Mouse (Mus musculus) limb, embryonic 14.5 days (tissue): ENCODE measurements around the gene Hikeshi. TPM values are rescaled to one million over a fixed set of nuclear protein-coding genes. Genes with fewer than 3 reads are reported as not detected.

Source experiments
- ATAC-seq: fragments of 200-750 bp; cut with Nextera tagmentation; 2 replicates; pipeline ENCODE4 v1.8.0; 2017; ENCODE audit warnings: low read depth, moderate number of reproducible peaks, moderate TSS enrichment; ENCODE audit not compliant: low FRiP score
- DNase-seq: peaks from one replicate; pipeline ENCODE4 v3.0.0-alpha.2; 2015; ENCODE audit warnings: low spot score
- H3K27ac ChIP-seq: fragments of 300-500 bp; sonication (generic); replicated peaks from 2 replicates; pipeline ENCODE4 v1.5.1; 2014; ENCODE audit warnings: low read depth, mild to moderate bottlenecking, low read length, moderate library complexity, mixed read lengths
- H3K27me3 ChIP-seq: fragments of 300-500 bp; sonication (generic); 2 replicates; pipeline ENCODE4 v1.6.1; 2014; ENCODE audit warnings: low read length, mixed read lengths; ENCODE audit not compliant: control insufficient read depth, insufficient read depth
- H3K36me3 ChIP-seq: fragments of 300-500 bp; sonication (generic); 2 replicates; pipeline ENCODE4 v1.6.1; 2014; ENCODE audit warnings: mild to moderate bottlenecking, low read length, moderate library complexity, mixed read lengths; ENCODE audit not compliant: control insufficient read depth, insufficient read depth
- H3K4me1 ChIP-seq: fragments of 300-500 bp; sonication (generic); 2 replicates; pipeline ENCODE4 v1.6.1; 2014; ENCODE audit warnings: antibody characterized with exemption, low read length, mixed read lengths; ENCODE audit not compliant: control insufficient read depth, insufficient read depth
- H3K4me2 ChIP-seq: fragments of 300-500 bp; sonication (generic); replicated peaks from 2 replicates; pipeline ENCODE4 v1.6.1; 2014; ENCODE audit warnings: low read depth, mild to moderate bottlenecking, low read length, moderate library complexity; ENCODE audit not compliant: severe bottlenecking
- H3K4me3 ChIP-seq: fragments of 300-500 bp; sonication (generic); replicated peaks from 2 replicates; pipeline ENCODE4 v1.5.1; 2014; ENCODE audit warnings: low read length
- H3K9ac ChIP-seq: fragments of 300-500 bp; sonication (generic); 2 replicates; pipeline ENCODE4 v1.6.1; 2014; ENCODE audit warnings: mild to moderate bottlenecking, low read depth, low read length, moderate library complexity; ENCODE audit not compliant: severe bottlenecking
- H3K9me3 ChIP-seq: fragments of 300-500 bp; sonication (generic); 2 replicates; pipeline ENCODE4 v1.6.1; 2016; ENCODE audit warnings: low read length; ENCODE audit not compliant: control insufficient read depth
- POLR2A ChIP-seq: fragments of 200-500 bp; IDR thresholded peaks from 2 replicates; pipeline ENCODE4 v1.8.0; 2012; ENCODE audit warnings: inconsistent platforms, mild to moderate bottlenecking, moderate library complexity, borderline replicate concordance; ENCODE audit not compliant: insufficient read depth, insufficient read length; ENCODE audit errors: extremely low read depth
- WGBS: fragments of 180-500 bp; shearing (Covaris S2); extraction: QIAGEN DNeasy Blood & Tissue Kit; methylation state at CpG from one replicate; pipeline ENCODE4 v1.1.7; 2014; 5-methylcytosine and 5-hydroxymethylcytosine counted together
- polyA plus RNA-seq, 2 experiments: library from polyadenylated mRNA; depleted of rRNA in 1 of 2; stranded (reverse) in 1 of 2; unstranded in 1 of 2; fragments of >200 nt; fragmentation: Nextera tagmentation in 1 of 2; extraction: Ambion mirVana in 1 of 2; gene quantifications; 2 replicates each; pipeline versions ENCODE4 v1.2.1 to v1.2.3; 2012 to 2014

Gene Hikeshi
- polyA plus RNA-seq (2012; rRNA removed) (69.6 and 71.4 TPM in 2 replicates), polyA plus RNA-seq (2014; fragmentation: Nextera tagmentation; extraction: Ambion mirVana) (124 and 126 TPM in 2 replicates)

GRCm38 (mm10) chr7:89940571-89941463, at the start of gene Hikeshi:
Gene Hikeshi (minus strand): TSS chr7:89941204.
- H3K4me3 ChIP-seq = peak within 1 kb of the TSS; percentile 87
- peak within 1 kb of the TSS; percentile 69 for H3K4me2 ChIP-seq
- no peaks in the 10 kb centered on the region for H3K9me3 ChIP-seq
- H3K36me3 ChIP-seq = no peaks in the 10 kb centered on the region
- WGBS = under 1% methylated on average over 43 of the region's 45 CpGs
- H3K27ac ChIP-seq = peak within 1 kb of the TSS; percentile 67; the same call in 1 of the 2 replicates
- DNase-seq (peak; percentile 98), ATAC-seq (peak; percentile 99)
- 0 out of 2 replicates have a peak, but pooled peaks cover 5% of the 10 kb centered on the region for H3K4me1 ChIP-seq
- peak within 1 kb of the TSS; percentile 78 for H3K9ac ChIP-seq
- H3K27me3 ChIP-seq = no peaks in the 10 kb centered on the region
- peak; percentile 29; the same call in 1 of the 2 replicates for TF ChIP-seq POLR2A

GRCm38 (mm10) chr7:89984421-89984820, 43.4 kb upstream of the Hikeshi start:
- Histone ChIP-seq H3K4me1 (peaks cover 3% of the 10 kb centered on the region; the same call in 1 of the 2 replicates), H3K9ac (no peak overlapping the region), H3K4me2 (no peak overlapping the region), H3K4me3 (no peak overlapping the region), H3K27ac (no peak overlapping the region), H3K27me3 (no peaks in the 10 kb centered on the region), H3K36me3 (no peaks in the 10 kb centered on the region), H3K9me3 (no peaks in the 10 kb centered on the region)
- no peak for TF ChIP-seq POLR2A
- DNase-seq (no peak), ATAC-seq (no peak)

- no peak overlapping the region for H3K9ac ChIP-seq
- no peaks in the 10 kb centered on the region for H3K27me3 ChIP-seq
- no peak overlapping the region for H3K4me2 ChIP-seq
- DNase-seq (no peak), ATAC-seq (no peak)
- 95% methylated on average over 2 of the region's 2 CpGs for WGBS
- H3K36me3 ChIP-seq = no peaks in the 10 kb centered on the region
- H3K9me3 ChIP-seq = no peaks in the 10 kb centered on the region
- TF ChIP-seq POLR2A = no peak
- peaks cover 10% of the 10 kb centered on the region for H3K4me1 ChIP-seq
- no peak overlapping the region for H3K27ac ChIP-seq
- no peak overlapping the region for H3K4me3 ChIP-seq
Observed at GRCm38 (mm10) chr7:89983441-89983840, 42.4 kb upstream of the Hikeshi start.

GRCm38 (mm10) chr7:89981557-89981956, 40.6 kb upstream of the Hikeshi start:
- peaks cover 12% of the 10 kb centered on the region for H3K4me1 ChIP-seq
- H3K9me3 ChIP-seq = no peaks in the 10 kb centered on the region
- 10% methylated on average over 10 of the region's 10 CpGs for WGBS
- H3K36me3 ChIP-seq = peaks cover 5% of the 10 kb centered on the region; the same call in 1 of the 2 replicates
- H3K9ac ChIP-seq = peak overlapping the region; percentile 87
- H3K4me2 ChIP-seq = peak overlapping the region; percentile 68
- no peaks in the 10 kb centered on the region for H3K27me3 ChIP-seq
- TF ChIP-seq POLR2A = no peak
- peak overlapping the region; percentile 99 for H3K27ac ChIP-seq
- no peak for ATAC-seq
- peak overlapping the region; percentile 87 for H3K4me3 ChIP-seq
- no peak for DNase-seq

- H3K4me1 ChIP-seq = peaks cover 12% of the 10 kb centered on the region
- ATAC-seq = peak; percentile 89
- peak; percentile 96 for DNase-seq
- under 1% methylated on average over 65 of the region's 87 CpGs for WGBS
- H3K4me2 ChIP-seq = peak within 1 kb of the TSS; percentile 81
- H3K4me3 ChIP-seq = peak within 1 kb of the TSS; percentile 87
- TF ChIP-seq POLR2A = peak; percentile 69; the same call in 1 of the 2 replicates
- H3K36me3 ChIP-seq = peaks cover 12% of the 10 kb centered on the region
- H3K27ac ChIP-seq = peak within 1 kb of the TSS; percentile 99
- no peaks in the 10 kb centered on the region for H3K9me3 ChIP-seq
- H3K27me3 ChIP-seq = no peaks in the 10 kb centered on the region
- peak within 1 kb of the TSS; percentile 87 for H3K9ac ChIP-seq
Observed at GRCm38 (mm10) chr7:89980485-89981422, 39.8 kb upstream of the Hikeshi start, which contains the start of gene Eed. Gene Eed (minus strand): TSS chr7:89980983.
